Mouse (Mus musculus): Measurements from ENCODE around the gene Josd2.
A peak's percentile ranks its signal among the peaks of the same experiment; 100 is the strongest.

Josd2 gene

DNA sequence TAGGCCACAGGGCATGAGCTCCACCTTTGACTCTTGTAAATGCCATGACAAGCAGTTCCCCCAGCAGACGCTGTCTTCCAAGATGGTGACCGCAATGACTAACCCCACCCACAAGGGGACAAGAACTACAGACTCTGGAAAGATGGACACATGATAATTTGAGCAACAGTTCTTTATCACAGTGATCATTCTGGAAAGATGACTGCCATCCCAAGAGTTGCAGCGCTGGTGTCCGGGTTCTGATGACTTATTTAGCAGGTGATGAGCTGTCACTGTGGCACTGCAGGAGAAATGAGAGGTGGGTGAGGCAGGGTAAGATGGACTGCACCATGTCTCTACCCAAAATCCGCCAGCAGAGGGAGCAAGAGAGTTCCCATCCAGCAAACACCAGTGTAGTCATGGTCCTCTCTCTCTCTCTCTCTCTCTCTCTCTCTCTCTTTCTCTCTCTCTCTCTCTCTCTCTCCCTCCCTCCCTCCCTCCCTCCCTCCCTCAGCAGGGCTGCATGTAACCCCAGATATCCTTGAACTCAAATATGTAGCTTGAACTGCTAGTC is 33.9 kb downstream of the Josd2 start:
- peak; percentile 57 for DNase-seq

DNA sequence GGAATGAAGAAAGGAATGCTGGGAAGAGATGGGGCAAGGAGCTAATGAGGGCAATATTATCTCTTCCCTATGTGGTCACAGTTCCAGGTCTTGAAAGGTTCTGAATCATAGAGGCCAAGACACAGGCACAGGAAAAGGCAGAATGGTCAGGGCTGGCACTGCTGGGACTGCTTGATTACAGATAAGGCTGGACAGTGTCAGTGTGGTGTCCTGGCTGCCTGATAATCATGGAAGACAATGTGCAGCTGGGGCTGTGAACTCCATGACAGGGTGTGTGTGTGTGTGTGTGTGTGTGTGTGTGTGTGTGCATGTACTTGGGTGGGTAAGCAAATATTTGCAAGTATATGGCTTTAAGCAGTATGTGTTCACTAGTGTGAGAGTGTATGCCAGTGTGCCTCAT is 39.7 kb downstream of the Josd2 start:
- no peak for DNase-seq

DNA sequence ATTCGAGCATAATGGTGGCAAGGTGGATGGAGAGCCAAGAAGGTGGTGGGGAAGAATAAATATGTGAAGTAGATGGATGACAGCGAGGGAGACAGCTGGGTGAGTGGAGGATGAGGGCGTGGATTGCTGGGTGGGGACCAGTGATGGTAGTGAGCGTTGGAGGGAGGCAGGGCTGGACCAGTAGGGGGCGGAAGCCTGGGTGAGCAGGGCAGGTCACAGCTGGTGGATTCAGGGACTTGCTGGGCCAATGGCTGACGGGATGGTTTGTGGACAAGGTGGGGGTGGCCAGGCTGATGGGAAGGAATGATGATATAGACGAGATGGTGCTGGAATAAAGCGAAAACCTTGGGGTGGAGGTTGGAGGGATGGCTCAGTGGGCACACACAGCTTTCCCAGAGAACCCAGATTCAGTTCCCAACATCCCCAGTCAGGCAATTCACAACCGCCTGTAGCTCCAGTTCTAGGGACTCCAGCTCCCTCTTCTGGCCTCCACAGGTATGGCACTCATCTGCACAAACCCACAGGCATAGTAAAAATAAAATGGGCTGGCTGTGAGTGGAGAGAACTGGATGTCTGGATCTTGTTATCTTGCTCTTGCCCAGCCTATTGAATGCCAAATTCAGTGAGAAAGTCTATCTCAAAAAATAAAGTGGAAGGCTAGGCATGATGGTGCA is 51.6 kb downstream of the Josd2 start:
- no peak for DNase-seq

DNA sequence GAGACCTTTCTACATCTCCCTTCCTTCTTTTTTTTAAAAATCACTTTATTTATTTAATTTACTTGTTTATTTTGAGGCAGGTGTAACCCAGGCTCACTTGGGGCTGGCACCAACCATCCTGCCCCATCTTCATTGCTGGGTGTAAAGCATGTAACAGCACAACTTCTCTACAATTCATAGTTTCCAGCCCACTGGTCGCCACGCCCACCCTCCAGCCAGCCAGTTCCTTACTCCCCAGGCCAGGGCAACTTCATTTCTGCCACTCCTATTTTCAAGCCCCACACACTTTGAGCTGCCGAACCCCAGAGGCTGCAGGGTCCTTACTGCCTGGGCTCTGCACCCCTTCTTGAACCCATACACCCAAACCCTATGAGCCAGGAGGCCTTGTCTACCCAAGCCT is 53.2 kb downstream of the Josd2 start:
- DNase-seq, result no peak

All from layer of hippocampus, adult 9-11 months (tissue).